Mouse (Mus musculus) embryonic fibroblast, embryonic 13.5 days (primary cell): ENCODE results near the gene Selenbp2. TPM values are rescaled to one million over a fixed set of nuclear protein-coding genes. Genes with fewer than 3 reads are reported as not detected.
"Not testable (repeated sequence)": the region's sequence is repeated elsewhere in the genome, so short reads cannot be mapped to it uniquely, and the experiment has no call there.

ENCODE experiments used
- H3K27ac ChIP-seq: 2 replicates; pipeline ENCODE4 v1.5.1; 2012; ENCODE audit warnings: low read length, control low read depth, inconsistent platforms; ENCODE audit not compliant: insufficient read depth
- H3K4me1 ChIP-seq: 2 replicates; pipeline ENCODE4 v1.6.1; 2011; ENCODE audit warnings: low read length; ENCODE audit not compliant: control insufficient read depth, insufficient read depth
- H3K4me3 ChIP-seq: 2 replicates; pipeline ENCODE4 v1.5.1; 2011; ENCODE audit warnings: mild to moderate bottlenecking, control low read depth, low read length; ENCODE audit not compliant: insufficient read depth
- CTCF ChIP-seq: IDR thresholded peaks from 2 replicates; pipeline ENCODE4 v1.5.1; 2011; ENCODE audit warnings: mild to moderate bottlenecking, control low read depth, low read length, moderate library complexity, borderline replicate concordance; ENCODE audit not compliant: insufficient read depth
- POLR2A ChIP-seq: IDR thresholded peaks from 2 replicates; pipeline ENCODE4 v1.6.1; 2011; ENCODE audit warnings: low read depth, mild to moderate bottlenecking, control low read depth, low read length, moderate library complexity
- polyA plus RNA-seq: library from polyadenylated mRNA; stranded (reverse); fragments of >200 nt; gene quantifications from 2 replicates; pipeline ENCODE4 v1.2.4, GENCODE M21; 2011; ENCODE audit warnings: low read depth; ENCODE audit not compliant: missing spikeins, insufficient read length

Selenbp2 gene
- polyA plus RNA-seq, 1 experiment: not detected

- Histone ChIP-seq H3K27ac (no peak overlapping the region), H3K4me1 (no peaks in the 10 kb centered on the region), H3K4me3 (no peak overlapping the region)
- TF ChIP-seq POLR2A: no peak
- TF ChIP-seq CTCF: no peak
These were observed 9.5 kb downstream of the Selenbp2 start for GRCm38 (mm10) chr3:94702856-94703255.

- not testable (repeated sequence) for H3K4me1 ChIP-seq, H3K27ac ChIP-seq
These were observed 10.0 kb downstream of the Selenbp2 start for GRCm38 (mm10) chr3:94703364-94703763.

GRCm38 (mm10) chr3:94710591-94710990 is 17.2 kb downstream of the Selenbp2 start:
- H3K4me1 ChIP-seq, H3K4me3 ChIP-seq, H3K27ac ChIP-seq: not testable (repeated sequence)

More at GRCm38 (mm10) chr3:94703364-94703763, 10.0 kb downstream of the Selenbp2 start:
- H3K4me3 ChIP-seq: not testable (repeated sequence)

GRCm38 (mm10) chr3:94713424-94713823 is 20.1 kb downstream of the Selenbp2 start:
- H3K4me3 ChIP-seq, H3K4me1 ChIP-seq, H3K27ac ChIP-seq: not testable (repeated sequence)

GRCm38 (mm10) chr3:94718253-94718652 is 24.9 kb downstream of the Selenbp2 start:
- not testable (repeated sequence) for H3K4me1 ChIP-seq, H3K27ac ChIP-seq, H3K4me3 ChIP-seq

GRCm38 (mm10) chr3:94723637-94724036 is 30.3 kb downstream of the Selenbp2 start:
- not testable (repeated sequence) for H3K4me1 ChIP-seq, H3K27ac ChIP-seq, H3K4me3 ChIP-seq

- Histone ChIP-seq H3K4me3 (no peak overlapping the region), H3K27ac (no peak overlapping the region), H3K4me1 (no peaks in the 10 kb centered on the region)
- TF ChIP-seq CTCF (no peak), POLR2A (no peak)
These were observed 52.3 kb downstream of the Selenbp2 start for GRCm38 (mm10) chr3:94745691-94746090.

Other genes starting within 250 kb of the Selenbp2 start
- gene Oaz3, start 249.6 kb upstream of the Selenbp2 start, polyA plus RNA-seq: not detected in 2 replicates
- gene Celf3, start 215.3 kb upstream of the Selenbp2 start, polyA plus RNA-seq: not detected in 2 replicates
- gene Riiad1, start 213.2 kb upstream of the Selenbp2 start, polyA plus RNA-seq: 2.7 and 3.2 TPM in 2 replicates
- gene Snx27, start 110.8 kb upstream of the Selenbp2 start, polyA plus RNA-seq: 33.2 and 41.1 TPM in 2 replicates
- gene Gm10972, start 50.4 kb upstream of the Selenbp2 start, polyA plus RNA-seq: not detected in 2 replicates
- 3.2 and 6.1 TPM in 2 replicates for gene Tuft1, start 34.7 kb upstream of the Selenbp2 start, polyA plus RNA-seq
- 0.17 TPM in 1 of 2 replicates, not detected in the other for gene Cgn, start 92.9 kb downstream of the Selenbp2 start, polyA plus RNA-seq
- 34.7 and 41.6 TPM in 2 replicates for gene Pogz, start 144.0 kb downstream of the Selenbp2 start, polyA plus RNA-seq
- gene Psmb4, start 193.4 kb downstream of the Selenbp2 start, polyA plus RNA-seq: 236 and 256 TPM in 2 replicates
- 1.6 and 4.5 TPM in 2 replicates for gene Selenbp1, start 239.5 kb downstream of the Selenbp2 start, polyA plus RNA-seq